ENCODE assay signal across 13 mouse cellular contexts in the genomic region with DNA sequence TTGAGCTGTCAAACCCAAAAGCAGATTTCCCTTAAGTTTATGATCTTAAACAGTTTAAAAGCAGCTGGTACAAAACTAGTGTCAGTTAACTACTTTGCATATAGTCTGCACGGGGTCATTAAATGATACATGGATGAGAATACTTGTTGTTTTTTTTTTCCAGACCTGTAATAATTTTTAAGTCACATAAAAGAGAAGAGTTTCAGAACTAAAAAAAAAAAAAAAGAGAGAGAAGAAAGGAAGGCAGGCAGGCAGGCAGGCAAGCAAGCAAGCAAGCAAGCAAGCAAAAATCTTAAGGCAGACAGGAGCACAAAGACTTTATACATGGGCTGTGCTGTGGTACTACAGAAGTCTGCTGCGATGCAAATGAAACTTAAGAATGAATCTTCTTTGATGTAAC.
"Had no signal": no experiment of that assay in that cellular context is flagged by ENCODE, and none has a peak within 500 bp of the region (broad histone marks: within the 10 kb centered on the region; RNA-seq: fewer than 3 reads in every experiment).

No protein-coding gene starts in this region.

- H3K4me2 ChIP-seq: lung, embryonic 14.5 days; midbrain, embryonic 12.5 days; neural tube, embryonic 12.5 days had no signal

- H3K4me3 ChIP-seq: midbrain, embryonic 10.5 days; midbrain, embryonic 12.5 days; myocyte; neural tube, embryonic 12.5 days had no signal

- H3K9ac ChIP-seq: lung, embryonic 14.5 days; midbrain, embryonic 12.5 days; neural tube, embryonic 12.5 days had no signal

- DNase-seq: lung, adult 18-20 months; lung, embryonic 14.5 days; lung, postnatal 10 days; lung, postnatal 4 days; midbrain, embryonic 14.5 days; right cerebral cortex, postnatal 14 days; thymus, adult 18-20 months; thymus, postnatal 14 days; thymus, postnatal 36 days had no signal

- H3K27ac ChIP-seq: midbrain, embryonic 10.5 days; midbrain, embryonic 12.5 days; neural tube, embryonic 12.5 days had no signal

- H3K27me3 ChIP-seq: midbrain, embryonic 12.5 days; neural tube, embryonic 12.5 days had no signal

- H3K4me1 ChIP-seq: midbrain, embryonic 10.5 days; midbrain, embryonic 12.5 days; neural tube, embryonic 12.5 days had no signal

- H3K9me3 ChIP-seq: midbrain, embryonic 10.5 days; midbrain, embryonic 12.5 days; neural tube, embryonic 12.5 days had no signal
